Mouse (Mus musculus): ENCODE data around the gene Hpgd.
"Not testable (repeated sequence)": the region's sequence is repeated elsewhere in the genome, so short reads cannot be mapped to it uniquely, and the experiment has no call there.

Gene Hpgd

GRCm38 (mm10) chr8:56294373-56294877, at the start of gene Hpgd:
Gene Hpgd, plus strand, starts transcription at chr8:56294585.
- DNase-seq (ENCODE audit: low spot score), result peak; percentile 56

- not testable (repeated sequence) for DNase-seq (ENCODE audit: low spot score)
Measured at GRCm38 (mm10) chr8:56251728-56252127, 42.7 kb upstream of the Hpgd start.

- DNase-seq (ENCODE audit: low spot score), result no peak
Measured at GRCm38 (mm10) chr8:56252314-56252713, 42.1 kb upstream of the Hpgd start.

GRCm38 (mm10) chr8:56261190-56261589, 33.2 kb upstream of the Hpgd start:
- no peak for DNase-seq (ENCODE audit: low spot score)

- no peak for DNase-seq (ENCODE audit: low spot score)
Measured at GRCm38 (mm10) chr8:56269687-56270663, 24.4 kb upstream of the Hpgd start.

- DNase-seq (ENCODE audit: low spot score), result no peak
Measured at GRCm38 (mm10) chr8:56272934-56273333, 21.5 kb upstream of the Hpgd start.

- DNase-seq (ENCODE audit: low spot score), result no peak
Measured at GRCm38 (mm10) chr8:56275316-56275715, 19.1 kb upstream of the Hpgd start.

GRCm38 (mm10) chr8:56277810-56278528, 16.4 kb upstream of the Hpgd start:
- DNase-seq (ENCODE audit: low spot score), result no peak

- DNase-seq (ENCODE audit: low spot score), result no peak
Measured at GRCm38 (mm10) chr8:56278545-56279063, 15.8 kb upstream of the Hpgd start.

GRCm38 (mm10) chr8:56283936-56284335, 10.4 kb upstream of the Hpgd start:
- no peak for DNase-seq (ENCODE audit: low spot score)

GRCm38 (mm10) chr8:56284957-56285356, 9.4 kb upstream of the Hpgd start:
- DNase-seq (ENCODE audit: low spot score), result no peak

- DNase-seq (ENCODE audit: low spot score), result no peak
Measured at GRCm38 (mm10) chr8:56286717-56287116, 7.7 kb upstream of the Hpgd start.

- DNase-seq (ENCODE audit: low spot score), result no peak
Measured at GRCm38 (mm10) chr8:56287370-56288072, 6.9 kb upstream of the Hpgd start.

GRCm38 (mm10) chr8:56292318-56292717, 2.1 kb upstream of the Hpgd start:
- DNase-seq (ENCODE audit: low spot score), result no peak

GRCm38 (mm10) chr8:56293480-56293879, 905 bp upstream of the Hpgd start:
- peak; percentile 54 for DNase-seq (ENCODE audit: low spot score)

- no peak for DNase-seq (ENCODE audit: low spot score)
Measured at GRCm38 (mm10) chr8:56294886-56295555, 636 bp downstream of the Hpgd start.

- DNase-seq (ENCODE audit: low spot score), result no peak
Measured at GRCm38 (mm10) chr8:56299421-56299820, 5.0 kb downstream of the Hpgd start.

GRCm38 (mm10) chr8:56301303-56301702, 6.9 kb downstream of the Hpgd start:
- DNase-seq (ENCODE audit: low spot score), result not testable (repeated sequence)

GRCm38 (mm10) chr8:56304595-56304994, 10.2 kb downstream of the Hpgd start:
- DNase-seq (ENCODE audit: low spot score), result peak; percentile 17

GRCm38 (mm10) chr8:56313622-56314021, 19.2 kb downstream of the Hpgd start:
- no peak for DNase-seq (ENCODE audit: low spot score)

- no peak for DNase-seq (ENCODE audit: low spot score)
Measured at GRCm38 (mm10) chr8:56315189-56315588, 20.8 kb downstream of the Hpgd start.

Measured in testis, postnatal 14 days (tissue).